Mouse (Mus musculus) forebrain, embryonic 10.5 days (tissue): ENCODE data around the gene Rnd2. TPM values are rescaled to one million over a fixed set of nuclear protein-coding genes. Genes with fewer than 3 reads are reported as not detected.
"Not testable (repeated sequence)": the region's sequence is repeated elsewhere in the genome, so short reads cannot be mapped to it uniquely, and the experiment has no call there.

Experiments used
- DNase-seq: peaks from one replicate; pipeline ENCODE4 v3.0.0-alpha.2; 2017; ENCODE audit warnings: low spot score; ENCODE audit errors: extremely low spot score
- H3K27ac ChIP-seq: fragments of 300-500 bp; sonication (generic); 2 replicates; pipeline ENCODE4 v1.5.1; 2016; ENCODE audit warnings: mild to moderate bottlenecking
- H3K27me3 ChIP-seq: fragments of 300-500 bp; sonication (generic); 2 replicates; pipeline ENCODE4 v1.6.1; 2016; ENCODE audit warnings: mild to moderate bottlenecking; ENCODE audit not compliant: poor library complexity, severe bottlenecking
- H3K36me3 ChIP-seq: fragments of 300-500 bp; sonication (generic); replicated peaks from 2 replicates; pipeline ENCODE4 v1.6.1; 2016; ENCODE audit warnings: mild to moderate bottlenecking, moderate library complexity
- H3K4me1 ChIP-seq: fragments of 300-500 bp; sonication (generic); 2 replicates; pipeline ENCODE4 v1.6.1; 2016
- H3K4me3 ChIP-seq: fragments of 300-500 bp; sonication (generic); 2 replicates; pipeline ENCODE4 v1.5.1; 2016; ENCODE audit warnings: mild to moderate bottlenecking, moderate library complexity
- H3K9me3 ChIP-seq: fragments of 300-500 bp; sonication (generic); 2 replicates; pipeline ENCODE4 v1.6.1; 2016; ENCODE audit warnings: mild to moderate bottlenecking, moderate library complexity
- WGBS: fragments of 180-500 bp; shearing (Covaris S2); methylation state at CpG from one replicate; pipeline ENCODE4 v1.1.7; 2016; 5-methylcytosine and 5-hydroxymethylcytosine counted together
- polyA plus RNA-seq: library from polyadenylated mRNA; unstranded; fragments of >200 nt; fragmentation: Nextera tagmentation; extraction: Ambion mirVana; gene quantifications from 2 replicates; pipeline ENCODE4 v1.2.1, GENCODE M21; 2016

Gene Rnd2
- polyA plus RNA-seq, 1 experiment from 2014 or later, result 36.9 TPM

- Histone ChIP-seq H3K27ac (peak within 1 kb of the TSS; percentile 83), H3K36me3 (peaks cover 18% of the 10 kb centered on the region), H3K27me3 (peaks cover 47% of the 10 kb centered on the region), H3K4me1 (peaks cover 92% of the 10 kb centered on the region), H3K9me3 (no peaks in the 10 kb centered on the region), H3K4me3 (peak within 1 kb of the TSS; percentile 90)
- peak; percentile 64 for DNase-seq
- WGBS, result 1% methylated on average over 60 of the region's 60 CpGs
Measured at GRCm38 (mm10) chr11:101465869-101466551, 1.2 kb downstream of the Rnd2 start, which contains the start of gene Vat1. Gene Vat1 (minus strand): TSS chr11:101466230.

- Histone ChIP-seq H3K4me3 (peak overlapping the region; percentile 83), H3K27me3 (peaks cover 48% of the 10 kb centered on the region), H3K4me1 (peaks cover 94% of the 10 kb centered on the region), H3K36me3 (peaks cover 18% of the 10 kb centered on the region)
- not testable (repeated sequence) for H3K27ac ChIP-seq, DNase-seq, H3K9me3 ChIP-seq
- WGBS, result 64% methylated on average over 5 of the region's 5 CpGs
Measured at GRCm38 (mm10) chr11:101466552-101466950, 1.8 kb downstream of the Rnd2 start.

- Histone ChIP-seq H3K27ac (peak overlapping the region; percentile 92), H3K4me1 (peaks cover 94% of the 10 kb centered on the region), H3K27me3 (peaks cover 48% of the 10 kb centered on the region), H3K9me3 (no peaks in the 10 kb centered on the region), H3K4me3 (peak overlapping the region; percentile 90), H3K36me3 (peaks cover 14% of the 10 kb centered on the region)
- DNase-seq, result peak; percentile 83
- 1% methylated on average over 54 of the region's 54 CpGs for WGBS
Measured at GRCm38 (mm10) chr11:101467477-101468262, 2.9 kb downstream of the Rnd2 start.

- Histone ChIP-seq H3K4me3 (peak overlapping the region; percentile 90), H3K4me1 (peaks cover 91% of the 10 kb centered on the region), H3K27ac (peak overlapping the region; percentile 92), H3K27me3 (peaks cover 48% of the 10 kb centered on the region), H3K36me3 (peaks cover 14% of the 10 kb centered on the region), H3K9me3 (no peaks in the 10 kb centered on the region)
- WGBS, result under 1% methylated on average over 31 of the region's 31 CpGs
- DNase-seq, result peak; percentile 70
Measured at GRCm38 (mm10) chr11:101468263-101468688, 3.5 kb downstream of the Rnd2 start.

- 7% methylated on average over 13 of the region's 13 CpGs for WGBS
- H3K4me1 ChIP-seq, result peaks cover 87% of the 10 kb centered on the region
Measured at GRCm38 (mm10) chr11:101468731-101469130, 3.9 kb downstream of the Rnd2 start.

GRCm38 (mm10) chr11:101469155-101469554, 4.4 kb downstream of the Rnd2 start:
- Histone ChIP-seq H3K36me3 (peaks cover 14% of the 10 kb centered on the region), H3K27ac (peak overlapping the region; percentile 92; the same call in 1 of the 2 replicates), H3K27me3 (peaks cover 47% of the 10 kb centered on the region), H3K4me3 (peak overlapping the region; percentile 90), H3K9me3 (no peaks in the 10 kb centered on the region), H3K4me1 (peaks cover 83% of the 10 kb centered on the region)
- WGBS, result 69% methylated on average over 4 of the region's 4 CpGs
- no peak for DNase-seq

More at GRCm38 (mm10) chr11:101468731-101469130, 3.9 kb downstream of the Rnd2 start:
- DNase-seq, result no peak
- Histone ChIP-seq H3K9me3 (no peaks in the 10 kb centered on the region), H3K4me3 (peak overlapping the region; percentile 90), H3K27me3 (peaks cover 48% of the 10 kb centered on the region), H3K36me3 (peaks cover 14% of the 10 kb centered on the region), H3K27ac (peak overlapping the region; percentile 92)

GRCm38 (mm10) chr11:101470206-101470605, 5.4 kb downstream of the Rnd2 start:
- Histone ChIP-seq H3K27me3 (peaks cover 37% of the 10 kb centered on the region), H3K27ac (0 out of 2 replicates have a peak overlapping the region, but pooled peaks have one; percentile 40), H3K4me3 (peak overlapping the region; percentile 27; the same call in 1 of the 2 replicates), H3K9me3 (no peaks in the 10 kb centered on the region), H3K4me1 (peaks cover 72% of the 10 kb centered on the region), H3K36me3 (peaks cover 14% of the 10 kb centered on the region)
- 14% methylated on average over 7 of the region's 7 CpGs for WGBS
- DNase-seq, result no peak

- Histone ChIP-seq H3K9me3 (no peaks in the 10 kb centered on the region), H3K27me3 (peaks cover 22% of the 10 kb centered on the region), H3K27ac (no peak overlapping the region), H3K4me3 (no peak overlapping the region; the same call in 1 of the 2 replicates), H3K36me3 (peaks cover 14% of the 10 kb centered on the region), H3K4me1 (peaks cover 56% of the 10 kb centered on the region)
- WGBS, result 76% methylated on average over 3 of the region's 3 CpGs
- no peak for DNase-seq
Measured at GRCm38 (mm10) chr11:101471926-101472325, 7.1 kb downstream of the Rnd2 start.

GRCm38 (mm10) chr11:101472336-101472735, 7.5 kb downstream of the Rnd2 start:
- Histone ChIP-seq H3K36me3 (peaks cover 14% of the 10 kb centered on the region), H3K27me3 (peaks cover 19% of the 10 kb centered on the region), H3K27ac (no peak overlapping the region), H3K9me3 (no peaks in the 10 kb centered on the region), H3K4me3 (no peak overlapping the region), H3K4me1 (peaks cover 56% of the 10 kb centered on the region)
- no peak for DNase-seq
- 51% methylated on average over 7 of the region's 7 CpGs for WGBS

GRCm38 (mm10) chr11:101473686-101474085, 8.9 kb downstream of the Rnd2 start:
- DNase-seq, H3K4me3 ChIP-seq, H3K9me3 ChIP-seq, H3K27ac ChIP-seq: not testable (repeated sequence)
- peaks cover 14% of the 10 kb centered on the region for H3K36me3 ChIP-seq
- 83% methylated on average over 1 of the region's 1 CpGs for WGBS
- peaks cover 16% of the 10 kb centered on the region for H3K27me3 ChIP-seq
- H3K4me1 ChIP-seq, result peaks cover 55% of the 10 kb centered on the region

GRCm38 (mm10) chr11:101474298-101474697, 9.5 kb downstream of the Rnd2 start:
- Histone ChIP-seq H3K36me3 (peaks cover 14% of the 10 kb centered on the region), H3K9me3 (no peaks in the 10 kb centered on the region), H3K27me3 (peaks cover 12% of the 10 kb centered on the region), H3K4me3 (no peak overlapping the region), H3K4me1 (peaks cover 55% of the 10 kb centered on the region), H3K27ac (no peak overlapping the region)
- no peak for DNase-seq
- WGBS, result 87% methylated on average over 5 of the region's 5 CpGs

- not testable (repeated sequence) for H3K36me3 ChIP-seq
- peaks cover 59% of the 10 kb centered on the region for H3K4me1 ChIP-seq
Measured at GRCm38 (mm10) chr11:101476361-101476760, 11.6 kb downstream of the Rnd2 start.

GRCm38 (mm10) chr11:101477194-101477551, 12.4 kb downstream of the Rnd2 start:
- WGBS, result 56% methylated on average over 4 of the region's 4 CpGs
- Histone ChIP-seq H3K36me3 (no peaks in the 10 kb centered on the region), H3K27me3 (no peaks in the 10 kb centered on the region), H3K4me3 (peak overlapping the region; percentile 18; the same call in 1 of the 2 replicates), H3K9me3 (no peaks in the 10 kb centered on the region), H3K4me1 (peaks cover 52% of the 10 kb centered on the region), H3K27ac (peak overlapping the region; percentile 85)
- DNase-seq, result no peak

More at GRCm38 (mm10) chr11:101476361-101476760, 11.6 kb downstream of the Rnd2 start:
- DNase-seq, H3K27me3 ChIP-seq, H3K9me3 ChIP-seq, H3K4me3 ChIP-seq, H3K27ac ChIP-seq: not testable (repeated sequence)
- whole genome bisulfite sequencing, result 84% methylated on average over 4 of the region's 4 CpGs
